Mouse (Mus musculus) A20 (cell line): ENCODE results near the gene Rgs8.

Experiments
- DNase-seq: peaks from one replicate; pipeline ENCODE4 v3.0.0-alpha.2; 2011; ENCODE audit warnings: low read depth, low spot score

Rgs8 gene

GRCm38 (mm10) chr1:153704174-153704573 is 51.3 kb downstream of the Rgs8 start:
- peak; percentile 55 for DNase-seq

GRCm38 (mm10) chr1:153704996-153705395 is 52.2 kb downstream of the Rgs8 start:
- DNase-seq = peak; percentile 86

- peak; percentile 51 for DNase-seq
These were observed 55.8 kb downstream of the Rgs8 start for GRCm38 (mm10) chr1:153708626-153709025.

- peak; percentile 46 for DNase-seq
These were observed 56.6 kb downstream of the Rgs8 start for GRCm38 (mm10) chr1:153709451-153709850.

GRCm38 (mm10) chr1:153711544-153712262 is 58.9 kb downstream of the Rgs8 start:
- DNase-seq = no peak

GRCm38 (mm10) chr1:153712633-153713032 is 59.8 kb downstream of the Rgs8 start:
- peak; percentile 30 for DNase-seq

GRCm38 (mm10) chr1:153717990-153718389 is 65.2 kb downstream of the Rgs8 start:
- DNase-seq = no peak

- no peak for DNase-seq
These were observed 68.1 kb downstream of the Rgs8 start for GRCm38 (mm10) chr1:153720935-153721334.

- no peak for DNase-seq
These were observed 68.9 kb downstream of the Rgs8 start for GRCm38 (mm10) chr1:153721565-153722310.

GRCm38 (mm10) chr1:153723426-153723825 is 70.6 kb downstream of the Rgs8 start:
- peak; percentile 66 for DNase-seq

- no peak for DNase-seq
These were observed 73.8 kb downstream of the Rgs8 start for GRCm38 (mm10) chr1:153726636-153727035.

GRCm38 (mm10) chr1:153729806-153730205 is 77.0 kb downstream of the Rgs8 start:
- no peak for DNase-seq

- DNase-seq = no peak
These were observed 77.8 kb downstream of the Rgs8 start for GRCm38 (mm10) chr1:153730671-153731070.

- no peak for DNase-seq
These were observed 80.4 kb downstream of the Rgs8 start for GRCm38 (mm10) chr1:153733181-153733580.

- DNase-seq = no peak
These were observed 82.0 kb downstream of the Rgs8 start for GRCm38 (mm10) chr1:153734866-153735265.

GRCm38 (mm10) chr1:153736096-153736495 is 83.3 kb downstream of the Rgs8 start:
- no peak for DNase-seq

- DNase-seq = no peak
These were observed 84.6 kb downstream of the Rgs8 start for GRCm38 (mm10) chr1:153737101-153738085.

- no peak for DNase-seq
These were observed 86.7 kb downstream of the Rgs8 start for GRCm38 (mm10) chr1:153739437-153740015.

- no peak for DNase-seq
These were observed 87.3 kb downstream of the Rgs8 start, which contains the start of gene Rgs16 for GRCm38 (mm10) chr1:153740145-153740544. TSS of gene Rgs16 (plus strand) at chr1:153740349.

- DNase-seq = no peak
These were observed 88.1 kb downstream of the Rgs8 start for GRCm38 (mm10) chr1:153740775-153741400.
